Mouse (Mus musculus) myocyte (in vitro differentiated cells): Measurements from ENCODE around the gene Efna2.

Source experiments
- MAX ChIP-seq: IDR thresholded peaks from one replicate; pipeline ENCODE4 v1.6.1; 2011; ENCODE audit warnings: low read depth, mild to moderate bottlenecking, control low read depth
- POLR2A ChIP-seq: IDR thresholded peaks from one replicate; pipeline ENCODE4 v1.6.1; 2011; ENCODE audit warnings: low read depth, mild to moderate bottlenecking, control low read depth, moderate library complexity; ENCODE audit not compliant: insufficient read length
- POLR2AphosphoS2 ChIP-seq: IDR thresholded peaks from one replicate; pipeline ENCODE4 v1.6.1; 2011; ENCODE audit warnings: low read depth, control low read depth; ENCODE audit not compliant: insufficient read length
- SRF ChIP-seq: IDR thresholded peaks from one replicate; pipeline ENCODE4 v1.6.1; 2011; ENCODE audit warnings: low read depth; ENCODE audit not compliant: control insufficient read depth, insufficient read length
- TCF12 ChIP-seq: IDR thresholded peaks from one replicate; pipeline ENCODE4 v1.6.1; 2011; ENCODE audit warnings: mild to moderate bottlenecking, control low read depth; ENCODE audit not compliant: poor library complexity, insufficient read depth, severe bottlenecking
- USF1 ChIP-seq: IDR thresholded peaks from one replicate; pipeline ENCODE4 v1.6.1; 2011; ENCODE audit warnings: low read depth, mild to moderate bottlenecking, control low read depth, moderate library complexity

- TF ChIP-seq USF1 (no peak), TCF12 (no peak), POLR2AphosphoS2 (no peak), POLR2A (no peak), MAX (no peak), SRF (no peak)
These were observed 47.9 kb downstream of the Efna2 start for GRCm38 (mm10) chr10:80227166-80227539.
